Mouse (Mus musculus): ENCODE data around the gene Akap6. TPM values are rescaled to one million over a fixed set of nuclear protein-coding genes. Genes with fewer than 3 reads are reported as not detected.
A peak's percentile ranks its signal among the peaks of the same experiment; 100 is the strongest.

Akap6 gene
- total RNA-seq, 2 experiments from 2014 or later, result 182 to 191 TPM

DNA sequence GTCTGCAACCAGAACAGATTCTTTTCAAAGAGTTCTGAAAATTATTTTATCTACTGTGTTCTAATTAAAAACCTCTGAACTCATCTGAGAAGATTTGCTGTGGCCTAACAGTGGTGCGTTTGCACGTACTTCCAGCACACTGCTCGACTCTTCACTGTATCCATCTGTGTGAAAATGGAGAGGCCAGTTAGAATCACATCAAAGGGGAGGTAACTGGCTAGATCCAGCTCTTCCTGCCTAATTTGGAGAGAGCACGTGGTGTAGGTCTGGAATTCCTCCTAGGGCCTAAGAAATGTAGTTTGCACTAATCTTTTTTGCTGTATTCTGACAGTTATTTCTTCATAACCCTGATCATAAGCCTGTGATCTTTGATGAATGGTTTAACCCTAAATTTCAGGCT is 446.3 kb downstream of the Akap6 start:
- intact Hi-C loops (cut with DNase I), result no loop called here
- no peak for DNase-seq (ENCODE audit: extremely low spot score in 1 of 2, low spot score in 2 of 2)

DNA sequence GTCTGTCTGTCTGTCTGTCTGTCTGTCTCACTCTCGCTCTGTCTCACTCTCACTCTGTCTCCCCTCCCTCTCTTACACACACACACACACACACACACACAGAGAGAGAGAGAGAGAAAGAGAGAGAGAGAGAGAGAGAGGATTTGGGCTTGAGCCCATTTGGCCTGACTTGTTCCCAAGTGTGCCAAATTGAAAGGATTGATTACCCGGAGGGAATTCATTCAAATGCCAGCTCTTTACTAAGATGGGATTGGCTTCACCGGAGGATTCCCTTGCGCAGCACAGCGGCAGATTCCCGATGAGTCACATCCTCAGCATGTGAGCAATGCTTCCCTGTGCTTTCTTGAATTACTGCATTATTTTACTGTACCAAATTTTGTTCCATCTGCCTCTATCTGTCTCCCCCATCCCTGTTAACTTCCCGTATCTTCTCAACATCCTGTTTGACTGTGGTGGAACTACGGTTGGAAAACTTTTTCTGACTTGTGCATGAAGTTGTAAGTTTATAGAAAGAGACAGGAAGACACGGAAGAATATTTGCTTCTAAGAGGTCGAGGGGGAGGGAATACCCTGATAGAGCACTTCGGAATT is 447.4 kb downstream of the Akap6 start:
- DNase-seq (ENCODE audit: extremely low spot score in 1 of 2, low spot score in 2 of 2), result peak in 1 of 2 experiments; percentile 47
- intact Hi-C loops (cut with DNase I), result no loop called here

DNA sequence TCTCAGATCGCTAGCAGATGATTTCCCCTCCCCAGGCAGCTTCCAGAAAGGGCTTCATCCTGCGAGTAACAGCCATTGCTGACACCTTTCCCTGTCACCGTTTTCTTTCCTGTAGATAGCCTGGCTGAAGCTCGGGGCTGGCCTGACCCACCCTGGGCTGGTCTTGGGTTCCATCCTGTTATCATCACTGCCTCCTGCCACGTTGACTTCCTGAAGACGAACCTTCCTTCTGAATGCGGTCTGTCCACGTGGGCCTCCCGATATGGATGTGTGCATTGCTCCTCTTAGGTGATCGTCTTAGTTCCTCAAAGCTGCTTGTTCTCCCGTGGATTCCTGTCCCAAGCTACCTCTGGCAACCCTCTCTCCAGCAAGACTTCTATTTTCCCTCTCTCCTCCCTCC is 448.5 kb downstream of the Akap6 start:
- intact Hi-C loops (cut with DNase I), result no loop called here

DNA sequence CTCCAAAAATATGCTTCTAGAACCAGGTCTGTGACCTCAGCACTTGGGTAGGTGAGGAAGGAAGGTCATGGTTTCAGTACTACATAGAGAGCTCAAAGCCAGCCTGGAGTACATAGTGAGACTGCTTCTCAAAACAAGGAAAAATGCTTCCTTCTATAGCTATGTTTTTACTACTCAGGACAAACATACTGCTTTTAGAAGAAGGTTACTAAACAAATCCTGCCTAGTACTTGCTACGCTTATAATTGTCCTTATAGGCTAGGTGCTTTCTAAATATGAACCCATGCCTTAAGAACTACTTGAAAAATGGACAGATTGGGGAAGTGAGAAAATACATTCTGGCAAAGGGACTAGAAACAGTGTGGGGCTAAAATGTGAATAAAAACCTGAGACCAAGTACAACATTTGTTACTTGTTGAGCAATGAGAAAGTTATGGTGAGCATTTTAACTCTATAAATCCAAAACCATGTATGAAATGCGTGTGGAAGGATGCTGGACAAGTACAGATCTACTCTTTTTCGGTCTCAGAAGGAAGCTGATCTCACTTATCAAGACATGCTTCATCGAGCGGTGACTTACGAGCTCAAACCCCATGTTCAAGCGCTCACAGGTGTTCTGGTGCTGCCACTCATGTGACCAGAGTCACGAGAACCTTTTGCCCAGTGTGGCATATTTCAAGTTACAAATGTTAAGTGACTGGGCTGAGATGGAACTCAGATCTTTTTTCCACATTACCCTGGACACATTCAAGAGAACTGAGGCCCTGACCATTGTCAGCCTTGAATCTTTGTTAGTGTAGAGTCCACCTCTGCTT is 469.2 kb downstream of the Akap6 start:
- intact Hi-C loops (cut with DNase I), result no loop called here
- no peak for DNase-seq (ENCODE audit: extremely low spot score in 1 of 2, low spot score in 2 of 2)

More for the DNA sequence above, 448.5 kb downstream of the Akap6 start:
- DNase-seq (ENCODE audit: extremely low spot score in 1 of 2, low spot score in 2 of 2), result no peak

GRCm38 (mm10) chr12:53191435-53191834 is 492.3 kb downstream of the Akap6 start:
- no peak for DNase-seq (ENCODE audit: extremely low spot score in 1 of 2, low spot score in 2 of 2)
- intact Hi-C loops (cut with DNase I), result no loop called here

DNA sequence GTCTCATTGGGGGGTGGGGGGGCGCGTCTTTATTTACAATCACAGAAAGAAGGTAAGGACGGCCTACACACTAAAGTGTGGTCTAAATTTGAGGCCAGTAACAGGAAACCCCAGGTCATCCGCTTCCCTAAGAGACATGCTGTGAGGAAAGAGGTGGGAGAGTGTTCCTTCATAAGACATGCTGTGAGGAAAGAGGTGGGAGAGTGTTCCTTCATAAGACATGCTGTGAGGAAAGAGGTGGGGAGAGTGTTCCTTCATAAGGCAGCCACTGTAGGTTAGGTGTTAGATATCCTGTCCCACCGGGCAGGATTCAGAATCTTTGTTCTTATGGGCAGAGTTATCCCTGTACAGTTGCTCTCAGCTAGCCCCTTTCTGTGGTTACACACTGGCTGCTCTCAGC is 494.5 kb downstream of the Akap6 start:
- DNase-seq (ENCODE audit: extremely low spot score in 1 of 2, low spot score in 2 of 2), result no peak
- intact Hi-C loops (cut with DNase I), result no loop called here

Other genes with a start within 250 kb of the Akap6 start
- gene Arhgap5, start 195.4 kb upstream of the Akap6 start, total RNA-seq (2021), result 100 to 1,000 TPM; 105 to 107 TPM

All from left cerebral cortex, postnatal 10 days (tissue).